Mouse (Mus musculus) NIH3T3 (cell line): ENCODE data around the gene Pigk.
"Not testable (repeated sequence)": the region's sequence is repeated elsewhere in the genome, so short reads cannot be mapped to it uniquely, and the experiment has no call there.

ENCODE experiments used
- DNase-seq: peaks from one replicate; pipeline ENCODE4 v3.0.0-alpha.2; 2012; ENCODE audit warnings: low read depth

Pigk gene

DNA sequence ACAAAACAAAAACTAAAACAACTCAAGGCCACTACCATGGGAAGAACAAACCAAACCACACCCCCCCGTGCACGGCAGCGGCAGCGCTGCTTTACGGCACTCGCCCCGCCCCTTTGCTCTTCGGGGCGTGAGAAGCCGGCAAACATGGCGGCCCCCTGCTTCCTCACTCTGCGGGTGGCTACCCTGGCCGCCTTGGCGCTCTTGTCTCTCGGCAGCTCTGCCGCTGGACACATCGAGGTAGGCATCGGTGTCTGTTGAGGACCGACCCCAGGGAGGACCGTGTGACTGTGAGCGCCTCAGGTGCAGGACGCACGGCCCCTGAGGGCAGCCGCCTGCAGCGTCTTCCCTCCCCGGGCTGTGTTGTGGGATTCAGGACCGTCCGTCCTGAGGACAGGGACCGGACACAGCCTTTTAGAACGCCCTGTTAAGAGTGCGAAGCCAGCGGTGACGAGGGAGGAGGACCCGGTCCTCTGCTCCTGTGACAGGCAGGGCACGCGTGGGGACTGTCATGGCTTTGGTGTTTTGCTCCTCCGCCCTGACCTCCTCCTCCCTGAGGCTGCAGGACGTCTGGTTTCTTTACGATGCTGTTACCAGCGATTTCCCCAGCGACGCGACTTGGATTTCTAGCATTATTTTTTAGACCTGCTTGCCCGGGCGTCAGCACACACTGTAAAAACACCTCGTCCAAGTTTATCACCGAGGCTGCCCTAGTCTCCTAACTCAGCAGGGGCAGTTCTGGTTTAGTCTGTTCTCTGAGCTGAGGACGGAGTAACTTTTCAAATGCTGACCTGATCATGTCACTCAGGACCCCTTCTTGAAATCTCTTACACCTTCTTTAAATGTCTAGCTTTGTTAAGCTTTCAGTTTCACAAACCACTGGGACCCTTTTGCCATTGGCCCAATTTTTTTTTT is at the start of gene Pigk:
Gene Pigk, plus strand, starts transcription at position 110 of the 912 bp plus-strand sequence.
- DNase-seq: peak; percentile 97

DNA sequence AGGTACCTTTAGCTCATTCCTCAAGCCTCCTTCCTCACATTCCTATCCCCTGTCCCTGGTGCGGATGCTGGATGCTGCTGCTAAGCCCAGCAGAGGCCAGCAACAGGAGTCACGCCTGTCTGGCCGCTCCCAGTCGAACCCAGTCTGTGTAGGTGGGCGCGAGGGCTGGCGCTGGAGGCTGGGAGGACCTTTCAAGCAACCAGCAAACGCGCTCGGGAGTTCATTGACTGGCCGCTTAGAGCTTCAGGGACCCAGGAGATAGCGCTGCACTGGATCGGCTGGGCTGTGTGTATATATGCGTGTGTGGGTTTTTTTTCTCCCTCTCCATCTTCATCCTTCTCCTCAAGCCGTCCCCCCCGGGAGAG is 46.9 kb upstream of the Pigk start:
- DNase-seq: peak; percentile 24

DNA sequence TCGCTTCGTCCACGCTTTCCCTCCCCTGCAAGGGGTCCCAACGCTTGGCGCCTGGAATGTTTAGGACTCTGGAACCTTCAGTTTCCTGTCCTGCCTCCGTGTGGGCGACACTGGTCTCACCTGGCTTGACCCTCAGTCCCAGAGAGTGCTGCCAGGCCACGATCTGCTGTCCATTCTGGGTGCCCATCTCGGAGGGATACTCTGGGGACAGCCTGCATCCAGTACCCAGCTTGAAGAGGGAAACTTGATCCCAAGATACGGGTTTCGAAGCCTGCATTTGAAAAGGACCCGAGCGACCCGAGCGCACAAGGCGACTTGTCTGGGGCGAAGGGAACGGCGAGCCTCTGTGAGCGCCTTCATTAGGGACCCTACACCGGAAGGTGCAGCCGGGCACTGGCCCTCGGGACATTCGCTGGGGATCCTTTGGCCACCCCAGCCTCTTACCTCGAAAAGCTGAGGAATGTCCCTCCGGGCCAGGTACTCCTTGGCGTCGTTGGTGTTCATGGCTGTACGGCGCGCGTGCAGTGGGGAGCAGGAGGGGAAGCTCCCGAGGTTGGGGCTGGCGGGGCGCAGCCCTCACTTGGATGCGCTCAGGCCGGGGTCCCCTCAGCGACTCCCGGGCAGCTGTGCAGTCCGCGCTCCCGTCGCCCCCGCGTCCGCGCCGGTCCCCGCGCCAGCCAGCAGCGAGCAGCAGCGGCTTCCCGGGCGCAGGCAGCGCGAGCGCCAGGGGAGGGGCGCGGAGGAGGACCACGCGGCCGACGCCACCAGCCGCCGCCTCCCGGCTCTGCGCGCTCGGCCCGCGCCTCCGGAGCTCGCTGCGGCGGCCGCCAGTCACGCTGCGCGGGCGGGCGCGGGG is 46.3 kb upstream of the Pigk start:
- peak; percentile 70 for DNase-seq

DNA sequence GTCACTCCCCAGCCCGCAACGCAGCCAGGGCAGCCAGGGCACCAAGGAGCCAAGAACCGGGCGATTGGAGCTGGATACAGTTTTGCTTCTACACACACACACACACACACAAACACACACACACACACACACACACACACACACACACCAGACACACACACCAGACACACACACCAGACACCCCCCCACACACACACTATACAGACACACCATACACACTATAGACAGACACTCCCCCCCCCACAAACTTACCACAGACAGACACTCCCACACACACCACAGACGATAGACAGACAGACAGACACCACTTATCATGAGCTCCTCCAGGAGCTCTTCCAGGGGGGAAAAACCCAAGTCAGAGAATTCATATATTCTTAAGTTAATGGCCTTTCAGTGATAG is 45.7 kb upstream of the Pigk start, which contains the start of gene Ak5:
Gene Ak5, minus strand, starts transcription at position 122 of the 400 bp plus-strand sequence.
- peak; percentile 39 for DNase-seq

DNA sequence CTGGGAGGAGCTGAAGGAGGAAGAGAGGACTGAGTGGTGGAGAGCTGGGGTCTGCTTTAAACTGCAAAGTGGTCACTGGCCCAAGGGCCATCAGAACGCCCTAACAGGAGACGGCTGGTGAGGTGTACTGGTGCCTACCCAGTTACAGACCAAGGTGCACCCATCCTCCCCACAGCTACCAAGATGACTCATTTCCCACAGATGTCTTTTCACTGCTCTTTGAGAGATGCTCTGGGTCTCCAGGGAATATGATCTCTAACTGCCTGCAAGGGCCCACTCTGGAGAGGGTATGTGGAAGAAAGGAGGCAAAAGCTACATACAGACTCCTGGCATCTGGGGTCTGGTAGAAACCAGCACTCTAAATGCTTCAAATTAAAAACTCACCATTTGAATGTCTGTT is 45.1 kb upstream of the Pigk start:
- DNase-seq: peak; percentile 27

DNA sequence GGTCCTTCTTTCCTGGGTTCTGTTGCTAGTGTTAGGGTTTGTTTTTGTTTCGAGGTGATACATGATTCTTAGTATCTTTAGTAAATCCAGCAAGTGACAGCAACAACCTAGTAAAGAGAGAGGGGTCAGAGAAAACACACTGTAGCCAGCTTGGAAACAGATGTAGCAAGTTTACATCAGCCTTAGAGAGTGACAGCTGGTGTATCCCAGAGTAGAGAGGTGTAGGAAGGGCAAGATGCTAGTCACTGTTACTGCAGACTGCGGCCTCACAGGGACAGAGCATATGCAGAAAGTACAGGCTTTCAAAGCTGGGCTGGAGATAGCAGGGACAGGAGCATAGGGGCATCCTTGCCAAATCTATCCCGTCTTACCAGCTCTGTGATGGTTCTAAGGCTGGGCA is 44.1 kb upstream of the Pigk start:
- DNase-seq: no peak

DNA sequence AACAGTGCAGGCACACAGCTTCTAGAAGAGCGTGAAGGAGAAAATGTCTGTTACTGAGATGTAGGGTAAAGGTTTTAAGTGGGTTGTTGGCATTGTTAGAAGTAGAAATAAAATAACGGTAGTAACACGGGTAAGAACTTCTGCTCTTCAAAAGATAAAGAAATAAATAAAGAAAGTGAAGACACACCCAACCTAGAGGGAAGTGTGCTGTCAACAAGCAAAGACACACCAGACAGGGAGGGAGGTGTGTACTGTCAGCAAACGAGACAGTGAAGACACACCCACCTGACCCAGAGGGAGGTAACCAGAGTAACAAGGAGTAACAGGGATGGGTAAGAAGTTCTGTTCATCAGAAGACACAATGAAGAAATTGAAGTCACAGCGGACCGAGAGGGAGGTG is 39.2 kb upstream of the Pigk start:
- DNase-seq: no peak

DNA sequence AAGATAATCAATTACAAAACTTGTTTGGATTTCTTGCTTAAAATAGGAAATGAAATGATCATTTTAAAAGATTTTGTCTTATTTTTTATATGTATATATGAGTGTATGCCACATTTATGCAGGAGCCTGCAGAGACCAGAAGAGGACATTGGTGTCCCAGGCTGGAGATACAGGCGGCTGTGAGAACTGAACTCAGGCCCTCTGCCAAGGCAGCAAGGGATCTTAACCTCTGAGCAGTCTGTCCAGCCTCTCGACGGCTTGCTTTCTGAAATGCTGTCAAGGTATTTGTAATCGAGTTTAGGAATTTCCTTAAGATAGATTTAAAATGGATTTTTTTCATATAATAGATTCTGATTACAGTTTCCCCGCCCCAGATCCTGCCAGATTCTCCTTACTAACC is 25.4 kb upstream of the Pigk start:
- no peak for DNase-seq

DNA sequence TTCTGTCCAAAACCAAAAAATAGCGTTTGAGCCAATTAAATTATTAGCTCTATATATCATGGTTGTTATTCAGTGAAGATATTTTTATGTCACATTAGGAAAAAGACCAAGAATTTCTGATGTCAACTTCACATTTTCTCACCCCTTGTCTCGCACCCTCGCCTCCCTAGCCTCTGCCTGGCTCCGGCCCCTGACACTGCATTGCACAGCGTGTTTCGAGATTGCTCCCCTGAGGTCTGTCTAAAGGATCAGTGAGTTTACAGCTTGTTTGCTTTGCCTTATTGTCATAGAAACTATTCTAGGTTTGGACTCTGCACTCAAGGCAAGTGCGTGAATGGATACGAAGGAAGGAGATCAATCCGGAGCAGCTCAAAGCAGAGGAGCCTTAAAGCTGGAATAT is 24.8 kb upstream of the Pigk start:
- DNase-seq: no peak

DNA sequence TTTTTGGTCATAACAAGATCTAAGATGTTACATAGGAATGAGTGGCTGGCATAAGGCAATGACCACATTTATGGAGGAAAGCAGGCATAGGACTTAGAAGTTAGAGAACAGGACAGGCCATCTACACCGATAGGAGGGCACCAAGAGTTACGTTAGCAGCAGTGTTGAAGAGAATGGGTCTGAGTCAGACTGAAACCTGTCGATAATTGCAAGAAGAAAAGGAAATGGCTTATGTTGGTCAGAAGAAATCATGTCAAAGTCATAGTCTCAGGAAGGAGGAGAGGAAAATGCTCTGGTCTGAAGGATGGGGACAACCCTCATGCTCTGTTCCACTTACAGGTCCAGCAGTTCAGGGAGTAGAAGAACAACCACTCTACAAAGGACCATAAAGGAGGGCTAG is 18.9 kb upstream of the Pigk start:
- no peak for DNase-seq

DNA sequence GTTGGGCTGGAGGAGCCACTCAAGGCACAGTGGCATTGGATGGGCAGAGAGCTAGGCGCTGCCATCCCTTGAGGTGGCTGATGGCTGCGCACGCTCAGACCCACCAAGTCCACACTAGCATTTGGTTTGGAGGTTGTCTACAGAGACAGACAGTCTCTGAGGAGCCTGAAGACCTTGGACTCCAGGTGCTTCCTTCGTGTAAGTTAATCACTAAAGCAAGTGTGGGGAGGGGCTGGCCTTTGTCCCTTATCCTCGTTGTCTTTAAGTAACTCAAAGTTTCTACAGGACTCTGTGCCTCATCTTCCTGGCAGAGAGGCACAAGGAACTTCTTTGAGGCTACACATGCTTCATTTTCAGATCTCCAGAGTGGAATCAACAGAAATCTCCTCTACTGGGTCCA is 15.9 kb upstream of the Pigk start:
- DNase-seq: no peak

DNA sequence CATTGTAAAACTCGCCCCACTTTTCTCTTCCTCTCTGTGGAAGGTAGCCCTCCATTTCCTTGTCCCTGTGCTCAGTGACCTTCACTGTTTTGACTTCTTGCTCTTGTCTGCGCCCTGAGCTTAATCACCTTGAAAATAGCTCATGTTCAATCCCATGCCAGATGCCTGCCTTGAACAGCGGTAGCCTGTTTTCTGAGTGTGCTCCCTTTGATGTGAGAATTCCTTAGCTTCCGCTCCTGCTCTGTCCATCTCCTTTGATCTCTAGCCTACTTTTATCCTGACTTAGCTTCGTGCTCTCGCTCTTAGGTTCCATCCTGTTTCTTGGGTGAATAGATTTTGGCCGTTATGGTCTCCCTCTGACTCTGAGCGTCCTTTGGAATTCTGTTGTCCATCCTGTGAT is 14.6 kb upstream of the Pigk start:
- no peak for DNase-seq

DNA sequence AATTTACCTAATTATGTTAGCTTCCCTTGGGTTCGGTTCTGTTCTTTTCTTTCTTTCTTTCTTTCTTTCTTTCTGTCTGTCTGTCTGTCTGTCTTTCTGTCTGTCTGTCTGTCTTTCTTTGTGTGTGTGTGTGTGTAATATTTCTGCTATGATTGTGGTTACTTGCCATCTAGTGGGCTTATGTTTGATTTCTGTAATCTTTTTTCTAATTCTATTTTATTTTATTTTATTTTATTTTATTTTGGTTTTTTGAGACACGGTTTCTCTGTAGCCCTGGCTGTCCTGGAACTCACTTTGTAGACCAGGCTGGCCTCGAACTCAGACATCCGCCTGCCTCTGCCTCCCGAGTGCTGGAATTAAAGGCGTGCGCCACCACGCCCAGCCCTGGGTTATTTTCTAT is 12.4 kb upstream of the Pigk start:
- DNase-seq: not testable (repeated sequence)

DNA sequence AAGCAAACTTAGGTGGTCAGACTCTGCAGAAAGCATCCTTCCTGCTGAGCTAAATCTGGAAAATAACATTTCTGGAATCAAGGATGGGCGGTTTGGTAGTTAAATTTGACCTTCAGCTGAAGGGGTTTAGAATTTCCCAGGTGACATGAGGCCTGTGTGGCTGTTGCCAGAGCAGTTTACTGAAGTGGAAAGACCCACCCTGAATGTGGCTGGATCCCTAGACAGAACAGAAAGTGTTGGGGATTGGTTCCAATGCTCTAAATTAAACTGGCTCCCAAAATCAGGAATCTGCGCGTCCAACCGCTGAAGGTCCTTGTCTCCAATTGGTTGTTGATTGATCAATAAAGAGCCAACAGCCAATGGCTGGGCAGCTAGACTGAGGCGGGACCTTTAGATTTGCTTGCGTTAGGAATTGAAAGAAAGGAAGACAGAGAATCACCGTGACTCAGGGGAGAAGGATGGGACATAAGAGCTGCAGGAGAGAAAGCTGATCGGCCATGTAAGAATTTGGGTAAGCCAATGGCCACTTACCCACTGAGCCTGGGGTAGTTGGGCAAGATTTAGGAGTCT is 11.5 kb upstream of the Pigk start:
- DNase-seq: no peak

DNA sequence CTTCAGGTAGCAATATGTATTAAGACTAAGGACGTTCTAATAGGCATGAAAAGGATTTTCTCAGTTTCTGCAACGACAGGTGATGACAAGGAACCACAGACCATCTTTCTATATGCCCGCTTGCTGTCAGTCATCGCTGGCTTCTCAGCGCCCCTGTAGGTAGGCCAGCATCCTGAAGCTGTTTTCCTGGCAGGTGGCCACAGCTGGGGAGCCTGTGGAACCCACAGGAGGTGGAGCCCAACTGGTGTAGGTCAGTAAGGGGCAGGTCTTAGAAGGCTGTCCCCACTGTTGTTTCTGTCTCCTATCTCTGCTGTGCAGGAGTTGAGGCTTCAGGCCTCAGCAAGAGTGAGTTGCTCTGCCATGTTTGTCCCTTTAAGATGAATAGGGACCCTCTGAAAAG is 8.1 kb upstream of the Pigk start:
- DNase-seq: no peak

DNA sequence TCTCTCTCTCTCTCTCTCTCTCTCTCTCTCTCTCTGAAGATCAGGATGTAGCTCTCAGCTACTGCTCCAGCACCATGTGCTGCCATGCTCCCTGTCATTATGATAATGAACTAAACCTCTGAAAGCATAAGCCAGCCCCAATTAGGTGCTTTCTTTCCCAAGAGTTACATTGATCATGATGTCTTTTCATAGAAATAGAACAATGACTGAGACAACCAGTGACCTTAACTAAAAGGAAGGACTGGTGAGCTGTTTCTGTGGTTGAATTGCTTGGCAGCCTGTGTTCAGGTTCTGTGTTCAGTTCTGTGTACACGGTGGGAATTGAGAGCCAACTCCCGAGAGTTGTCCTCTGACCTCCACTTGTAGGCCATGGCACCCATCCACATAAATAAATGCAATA is 7.0 kb upstream of the Pigk start:
- DNase-seq: no peak

DNA sequence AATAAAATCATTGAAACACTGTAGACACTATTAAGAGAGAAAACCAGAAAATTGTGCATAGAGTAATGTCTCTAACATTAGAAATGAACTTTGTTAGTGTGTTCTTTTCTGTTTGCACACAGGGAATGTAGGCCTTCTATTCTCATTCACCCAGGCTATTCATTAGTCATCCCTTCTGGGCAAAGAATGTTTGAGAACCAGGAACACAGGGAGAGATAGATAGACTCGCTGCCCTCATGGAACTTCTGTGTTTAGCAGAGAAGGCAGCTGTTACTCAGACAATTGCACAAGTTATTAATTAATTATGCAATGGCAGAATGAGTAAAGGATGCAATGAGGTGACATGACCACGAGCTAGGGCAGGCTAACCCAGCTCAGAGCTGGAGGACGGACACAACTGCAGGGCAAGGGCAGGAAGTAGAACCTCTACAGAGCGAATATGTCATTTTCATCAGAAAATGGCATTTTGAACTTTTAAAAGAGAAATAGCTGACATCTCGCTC is 6.5 kb upstream of the Pigk start:
- DNase-seq: peak; percentile 36

DNA sequence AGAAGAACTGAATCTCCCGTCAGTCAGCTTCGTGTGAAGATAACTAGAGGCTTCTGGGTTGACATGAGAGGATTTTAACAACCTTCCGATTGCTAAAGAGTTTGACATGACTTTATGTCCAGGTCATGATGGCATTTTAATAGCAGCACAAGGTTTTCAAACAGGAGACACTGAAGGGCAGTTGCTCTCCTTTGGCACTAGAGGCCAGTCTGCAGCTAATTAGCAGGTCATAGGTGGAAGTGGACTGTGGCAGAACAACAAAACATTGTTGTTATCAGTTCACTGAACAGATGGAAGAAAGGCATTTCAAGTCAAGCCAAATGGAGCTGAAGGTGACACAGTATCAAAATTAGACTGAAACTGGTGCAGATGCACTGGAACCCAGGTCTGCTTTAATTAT is 4.0 kb upstream of the Pigk start:
- DNase-seq: no peak

DNA sequence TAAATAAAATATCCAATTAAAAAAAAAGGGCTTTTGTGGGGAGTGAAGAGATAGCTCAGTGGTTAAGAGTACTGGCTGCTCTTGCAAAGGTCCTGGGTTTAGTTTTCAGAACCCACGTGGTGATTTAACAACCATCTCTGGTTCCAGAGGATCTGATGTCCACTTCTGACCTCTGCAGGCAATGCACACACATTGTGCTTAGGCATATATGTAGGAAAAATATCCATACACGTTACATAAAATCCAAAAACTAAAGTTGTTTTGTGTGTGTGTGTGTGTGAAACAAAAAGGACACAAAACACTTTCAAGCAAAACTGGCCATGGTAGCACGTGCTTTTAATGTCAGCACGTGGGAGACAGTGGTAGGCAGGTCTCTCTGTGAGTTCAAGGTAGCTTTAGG is 943 bp upstream of the Pigk start:
- DNase-seq: peak; percentile 67

DNA sequence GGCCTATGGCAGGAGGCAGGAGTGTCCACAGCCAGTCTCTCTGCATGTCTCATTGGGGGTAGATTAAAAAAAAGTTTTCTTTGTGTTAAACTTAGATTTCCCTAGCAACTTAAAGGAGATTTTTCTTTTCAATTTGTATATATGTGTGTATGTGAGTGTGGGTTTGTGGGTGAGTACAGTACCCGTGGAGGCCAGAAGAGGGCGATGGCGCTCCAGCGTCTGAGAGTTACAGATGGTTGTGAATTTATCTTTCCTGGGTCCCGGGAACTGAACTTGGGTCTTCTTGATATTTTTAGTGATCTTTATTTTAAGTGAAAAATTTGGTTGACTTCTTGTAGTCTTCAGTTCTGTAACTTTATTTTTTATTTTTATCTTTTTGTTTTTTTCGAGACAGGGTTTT is 7.4 kb downstream of the Pigk start:
- DNase-seq: no peak

DNA sequence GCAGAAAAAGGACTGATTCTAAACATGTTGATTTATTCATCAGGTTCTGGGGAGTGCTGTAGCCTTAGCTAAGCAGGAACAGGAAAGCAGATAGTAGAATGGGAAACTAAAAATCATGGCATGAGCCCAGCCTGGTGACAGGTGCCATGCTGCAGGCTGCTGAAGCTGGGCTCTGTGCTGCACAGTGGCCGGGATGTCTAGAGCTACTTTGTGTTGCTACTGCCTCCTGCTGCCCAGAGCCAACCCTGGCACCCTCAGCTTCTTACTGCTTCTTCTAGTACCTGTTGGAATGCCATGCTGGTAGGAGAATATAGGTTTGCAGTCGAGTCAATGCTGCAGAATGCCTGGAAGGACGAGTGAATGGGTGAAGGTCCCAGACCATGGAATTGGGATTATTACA is 8.9 kb downstream of the Pigk start:
- peak; percentile 63 for DNase-seq

DNA sequence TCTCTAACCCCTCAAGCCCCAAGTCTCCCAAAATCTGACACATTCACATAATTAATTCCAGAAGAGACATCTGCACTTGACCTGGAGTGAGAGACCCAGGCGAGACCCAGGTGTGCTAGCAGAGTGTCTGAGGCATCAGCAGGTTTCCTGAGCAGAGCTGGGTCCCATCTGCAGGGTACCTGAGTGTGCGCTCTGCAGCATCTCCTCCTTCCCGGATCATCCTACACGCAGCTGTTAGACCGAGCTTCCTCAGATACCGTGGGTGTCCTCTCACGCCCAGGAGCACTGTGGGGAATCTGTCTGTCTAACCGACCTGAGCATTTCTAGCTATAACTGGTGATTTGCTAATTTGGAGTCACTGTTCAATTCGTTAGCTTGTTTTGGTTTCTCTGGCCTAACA is 10.5 kb downstream of the Pigk start:
- no peak for DNase-seq

DNA sequence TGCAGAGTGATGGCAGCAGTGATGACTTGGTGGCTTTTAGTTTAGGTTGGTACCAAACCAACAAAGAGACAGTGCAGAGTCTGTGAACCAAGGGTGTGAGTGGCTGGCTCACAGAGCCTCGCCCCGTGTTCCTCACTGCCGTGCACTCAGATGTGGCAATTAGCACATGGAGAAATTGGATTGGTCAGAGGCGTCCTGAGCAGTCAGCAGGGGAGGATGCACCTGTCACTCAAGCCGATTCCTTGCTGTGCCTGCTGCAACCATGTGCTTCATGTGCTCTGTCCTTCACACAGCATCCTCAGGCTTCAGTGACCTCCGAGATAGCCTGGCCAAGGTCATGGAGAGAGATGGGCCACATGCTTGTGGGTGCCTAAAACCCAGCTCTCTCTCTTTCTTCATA is 14.3 kb downstream of the Pigk start:
- no peak for DNase-seq
